Comparison of ENCODE assay signal across 8 mouse cellular contexts in the genomic region with DNA sequence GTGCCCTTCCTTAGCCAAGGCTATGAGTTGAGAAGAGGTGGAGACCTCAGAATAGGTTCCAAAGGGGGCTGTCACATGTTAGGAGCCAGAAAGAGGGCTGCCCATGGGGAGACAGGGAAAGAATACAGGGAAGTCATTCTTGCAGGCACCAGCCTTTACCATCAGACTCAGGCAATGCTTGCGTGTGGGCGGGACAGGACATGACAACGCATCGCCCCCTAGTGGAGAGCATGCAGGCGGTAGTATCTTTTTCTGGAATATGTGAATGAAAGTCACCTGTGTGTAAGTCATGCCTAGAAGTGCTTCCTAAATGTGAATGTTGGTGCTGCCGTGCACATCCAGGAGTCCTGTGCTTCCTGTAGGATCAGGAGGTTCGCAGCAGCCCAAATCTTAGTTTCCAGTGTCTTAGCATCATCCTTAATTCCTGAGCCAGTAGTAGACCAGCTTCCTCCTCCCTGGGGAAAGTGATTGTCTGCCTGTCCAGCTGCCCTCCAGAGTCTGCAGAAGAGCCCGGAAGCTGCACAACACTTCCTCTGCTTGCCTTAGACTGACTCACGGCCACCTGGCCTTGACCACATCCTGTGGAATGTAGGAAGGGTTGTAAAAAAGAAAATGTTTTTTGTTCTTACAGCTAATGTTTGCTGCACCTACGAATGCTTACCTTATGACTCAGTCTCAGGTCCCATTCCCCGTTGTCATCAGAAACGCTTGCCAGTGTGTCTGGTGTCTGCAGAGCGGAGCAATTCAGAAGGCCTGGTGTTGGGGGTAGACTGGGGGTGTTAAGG. TPM values are rescaled to one million over a fixed set of nuclear protein-coding genes. Genes with fewer than 3 reads are reported as not detected.
A peak's percentile ranks its signal among the peaks of the same experiment; 100 is the strongest.
DNase-seq lines count a peak whose midpoint lies in the region; ATAC-seq and TF ChIP-seq lines count a peak whose summit lies in the region.

No protein-coding gene starts in this region.

- no peak for ATAC-seq in heart, embryonic 11.5 days (replicated peaks; ENCODE audit: insufficient number of reproducible peaks, low FRiP score, low TSS enrichment)
- ATAC-seq in frontal cortex, adult (ENCODE audit: low TSS enrichment) = peak; percentile 60
- peak; percentile 70 for ATAC-seq in intestine, embryonic 14.5 days (replicated peaks; ENCODE audit: low FRiP score, low TSS enrichment, low read depth)
- peak; percentile 46; the same call in 1 of the 2 replicates for ATAC-seq in midbrain, embryonic 14.5 days (ENCODE audit: low FRiP score, low TSS enrichment)

- no peaks in the 10 kb centered on the region for H3K27me3 ChIP-seq in heart, embryonic 11.5 days (ENCODE audit: control insufficient read depth, insufficient read depth, low read length)
- H3K27me3 ChIP-seq in cerebellum, adult 2 months (ENCODE audit: control insufficient read depth, insufficient read depth, low read length) = no peaks in the 10 kb centered on the region
- H3K27me3 ChIP-seq in intestine, embryonic 14.5 days (replicated peaks; ENCODE audit: control insufficient read depth, insufficient read depth, low read length) = no peaks in the 10 kb centered on the region
- H3K27me3 ChIP-seq in midbrain, embryonic 14.5 days (ENCODE audit: control insufficient read depth, insufficient read depth, low read length) = no peaks in the 10 kb centered on the region

- no peak overlapping the region for H3K4me3 ChIP-seq in heart, embryonic 11.5 days (ENCODE audit: low read depth, low read length)
- H3K4me3 ChIP-seq in cerebellum, adult 2 months (replicated peaks; ENCODE audit: insufficient read depth, low read depth, low read length) = no peak overlapping the region
- H3K4me3 ChIP-seq in intestine, embryonic 14.5 days (ENCODE audit: low read depth, low read length) = no peak overlapping the region
- no peak overlapping the region for H3K4me3 ChIP-seq in midbrain, embryonic 14.5 days (replicated peaks; ENCODE audit: low read depth, low read length)

- no peaks in the 10 kb centered on the region for H3K9me3 ChIP-seq in heart, embryonic 11.5 days (replicated peaks; ENCODE audit: control insufficient read depth, low read length)
- no peaks in the 10 kb centered on the region for H3K9me3 ChIP-seq in intestine, embryonic 14.5 days (ENCODE audit: control insufficient read depth, low read length)
- H3K9me3 ChIP-seq in midbrain, embryonic 14.5 days (ENCODE audit: control insufficient read depth, low read length) = no peaks in the 10 kb centered on the region

- H3K36me3 ChIP-seq in heart, embryonic 11.5 days (ENCODE audit: control insufficient read depth, insufficient read depth, low read length) = peaks cover 18% of the 10 kb centered on the region
- peaks cover 81% of the 10 kb centered on the region for H3K36me3 ChIP-seq in intestine, embryonic 14.5 days (ENCODE audit: control insufficient read depth, insufficient read depth, low read length)
- H3K36me3 ChIP-seq in midbrain, embryonic 14.5 days (ENCODE audit: control insufficient read depth, insufficient read depth, low read length) = peaks cover 33% of the 10 kb centered on the region

- H3K4me2 ChIP-seq in heart, embryonic 11.5 days = no peak overlapping the region
- no peak overlapping the region for H3K4me2 ChIP-seq in intestine, embryonic 14.5 days (ENCODE audit: low read length)
- no peak overlapping the region for H3K4me2 ChIP-seq in midbrain, embryonic 14.5 days (ENCODE audit: low read length)

- no peak overlapping the region for H3K27ac ChIP-seq in heart, embryonic 11.5 days (ENCODE audit: low read depth, low read length)
- no peak overlapping the region for H3K27ac ChIP-seq in cerebellum, adult 2 months (ENCODE audit: insufficient read depth, low read length)
- 0 out of 2 replicates have a peak overlapping the region, but pooled peaks have one; percentile 2 for H3K27ac ChIP-seq in intestine, embryonic 14.5 days (ENCODE audit: low read depth)
- H3K27ac ChIP-seq in midbrain, embryonic 14.5 days (replicated peaks; ENCODE audit: low read depth, low read length) = no peak overlapping the region

- peak; percentile 90 for TF ChIP-seq CTCF in cerebellum, adult 2 months (IDR thresholded peaks at IDR 0.05; ENCODE audit: borderline replicate concordance, insufficient read depth, low read depth, low read length)

- intact Hi-C loops in left cerebral cortex, postnatal 25 days (cut with DNase I) = no loop called here

- no peak overlapping the region for H3K9ac ChIP-seq in heart, embryonic 11.5 days (ENCODE audit: low read depth, low read length)
- H3K9ac ChIP-seq in intestine, embryonic 14.5 days (ENCODE audit: low read length) = no peak overlapping the region
- no peak overlapping the region for H3K9ac ChIP-seq in midbrain, embryonic 14.5 days (replicated peaks; ENCODE audit: low read length)

- DNase-seq in heart, adult 18-20 months = peak; percentile 56 to 73
- peak; percentile 62 to 67 for DNase-seq in cerebellum, adult 2 months
- DNase-seq in intestine, embryonic 14.5 days (ENCODE audit: low spot score) = peak; percentile 83
- peak; percentile 86 to 93 for DNase-seq in left cerebral cortex, postnatal 25 days (ENCODE audit: low spot score in 2 of 2)
- peak; percentile 85 for DNase-seq in midbrain, embryonic 14.5 days
- DNase-seq in spleen, adult 18-20 months = peak; percentile 29 to 60

- H3K4me1 ChIP-seq in heart, embryonic 11.5 days (ENCODE audit: control insufficient read depth, insufficient read depth, low read length) = peaks cover 21% of the 10 kb centered on the region
- peaks cover 26% of the 10 kb centered on the region for H3K4me1 ChIP-seq in cerebellum, adult 2 months (ENCODE audit: control insufficient read depth, insufficient read depth, low read length)
- H3K4me1 ChIP-seq in intestine, embryonic 14.5 days (replicated peaks; ENCODE audit: control insufficient read depth, insufficient read depth, low read length) = no peaks in the 10 kb centered on the region
- no peaks in the 10 kb centered on the region for H3K4me1 ChIP-seq in midbrain, embryonic 14.5 days (ENCODE audit: control insufficient read depth, insufficient read depth, low read length)

- TF ChIP-seq POLR2A in cerebellum, adult 2 months (IDR thresholded peaks at IDR 0.05; ENCODE audit: borderline replicate concordance, insufficient read depth, low read length) = no peak

- 45% methylated on average over 13 of the region's 13 CpGs for WGBS in heart, embryonic 11.5 days (ENCODE audit: insufficient replicate concordance)
- 54% methylated on average over 13 of the region's 13 CpGs for WGBS in cerebellum, adult 2 months
- WGBS in intestine, embryonic 14.5 days = 48% methylated on average over 13 of the region's 13 CpGs
- 61% methylated on average over 13 of the region's 13 CpGs for WGBS in midbrain, embryonic 14.5 days

RNA-seq across cellular contexts. Expression of a gene that starts 35.3 kb away (rescaled TPM):
- not detected for total RNA-seq in heart, adult 18-20 months (2021)
- not detected in 2 replicates for polyA plus RNA-seq in heart, embryonic 11.5 days (2014; fragmentation: Nextera tagmentation; extraction: Ambion mirVana)
- not detected in 2 replicates for polyA plus RNA-seq in cerebellum, adult 2 months (2012; rRNA removed)
- not detected in 2 replicates for polyA plus RNA-seq in intestine, embryonic 14.5 days (2014; fragmentation: Nextera tagmentation; extraction: Ambion mirVana)
- total RNA-seq in left cerebral cortex, postnatal 25 days (2021) = not detected
- 14.0 and 52.8 TPM in 2 replicates for polyA plus RNA-seq in midbrain, embryonic 14.5 days (2014; fragmentation: Nextera tagmentation; extraction: Ambion mirVana)

Comparison
In these comparisons a context has a peak if more than half of its experiments do, and no peak if none do; other contexts are left out.
1. RNA of a gene that starts 35.3 kb away (polyA plus RNA-seq): 14.0 to 52.8 TPM in midbrain, embryonic 14.5 days; not detected in heart, embryonic 11.5 days, not detected in cerebellum, adult 2 months and not detected in intestine, embryonic 14.5 days; every median in the first group is over 10 times any median in the second.
2. Peak in every context shown above with its lines, with median percentiles within 50 percentile points of each other: DNase-seq.